Mouse (Mus musculus) embryonic facial prominence, embryonic 13.5 days (tissue): ENCODE data around the gene Snn. TPM values are rescaled to one million over a fixed set of nuclear protein-coding genes. Genes with fewer than 3 reads are reported as not detected.
A peak's percentile ranks its signal among the peaks of the same experiment; 100 is the strongest.

Source experiments
- ATAC-seq: fragments of 200-750 bp; cut with Nextera tagmentation; 2 replicates; pipeline ENCODE4 v1.8.0; 2017; ENCODE audit warnings: low read depth; ENCODE audit not compliant: insufficient number of reproducible peaks, insufficient read depth, low FRiP score, low TSS enrichment
- H3K27ac ChIP-seq: fragments of 300-500 bp; sonication (generic); 2 replicates; pipeline ENCODE4 v1.5.1; 2015; ENCODE audit warnings: moderate library complexity, mild to moderate bottlenecking, inconsistent platforms
- H3K27me3 ChIP-seq: fragments of 300-500 bp; sonication (generic); 2 replicates; pipeline ENCODE4 v1.6.1; 2015; ENCODE audit warnings: mild to moderate bottlenecking, inconsistent platforms
- H3K36me3 ChIP-seq: fragments of 300-500 bp; sonication (generic); 2 replicates; pipeline ENCODE4 v1.6.1; 2015; ENCODE audit warnings: mild to moderate bottlenecking, inconsistent platforms
- H3K4me1 ChIP-seq: fragments of 300-500 bp; sonication (generic); 2 replicates; pipeline ENCODE4 v1.6.1; 2015; ENCODE audit warnings: inconsistent platforms
- H3K4me2 ChIP-seq: fragments of 300-500 bp; sonication (generic); 2 replicates; pipeline ENCODE4 v1.6.1; 2015; ENCODE audit warnings: moderate library complexity, mild to moderate bottlenecking, inconsistent platforms
- H3K4me3 ChIP-seq: fragments of 300-500 bp; sonication (generic); 2 replicates; pipeline ENCODE4 v1.5.1; 2015; ENCODE audit warnings: mild to moderate bottlenecking, inconsistent platforms
- H3K9ac ChIP-seq: fragments of 300-500 bp; sonication (generic); 2 replicates; pipeline ENCODE4 v1.6.1; 2015; ENCODE audit warnings: mild to moderate bottlenecking, inconsistent platforms
- H3K9me3 ChIP-seq: fragments of 300-500 bp; sonication (generic); 2 replicates; pipeline ENCODE4 v1.6.1; 2016; ENCODE audit warnings: inconsistent platforms
- WGBS: fragments of 180-500 bp; shearing (Covaris S2); methylation state at CpG from one replicate; pipeline ENCODE4 v1.1.7; 2015; ENCODE audit warnings: mixed read lengths; 5-methylcytosine and 5-hydroxymethylcytosine counted together
- polyA plus RNA-seq: library from polyadenylated mRNA; unstranded; fragments of >200 nt; fragmentation: Nextera tagmentation; extraction: Ambion mirVana; gene quantifications from 2 replicates; pipeline ENCODE4 v1.2.1, GENCODE M21; 2015

The Snn gene
- polyA plus RNA-seq, 1 experiment from 2014 or later = 51.1 TPM

DNA sequence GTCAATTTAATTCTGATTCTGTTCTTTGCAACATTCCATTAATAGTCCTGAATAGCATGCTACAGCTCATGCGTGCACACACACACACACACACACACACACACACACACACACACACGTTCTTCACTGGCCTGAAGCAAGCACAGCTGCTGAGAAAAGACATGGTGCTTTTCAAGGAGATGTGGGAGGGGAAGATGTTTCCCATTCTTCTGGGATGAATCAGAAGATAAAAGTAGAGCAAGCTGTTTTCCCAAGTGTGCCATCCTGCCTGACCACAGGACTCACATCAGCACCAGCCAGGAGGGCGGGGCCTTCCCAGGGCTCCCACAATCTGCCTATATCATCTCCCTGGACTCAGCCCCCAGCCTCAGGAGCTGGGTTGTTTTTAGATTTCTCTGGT lies 35.9 kb upstream of the Snn start:
- Histone ChIP-seq H3K4me3 (no peak overlapping the region), H3K27ac (no peak overlapping the region; the same call in 1 of the 2 replicates), H3K4me2 (no peak overlapping the region), H3K27me3 (no peaks in the 10 kb centered on the region), H3K9ac (no peak overlapping the region), H3K4me1 (peaks cover 17% of the 10 kb centered on the region), H3K9me3 (no peaks in the 10 kb centered on the region), H3K36me3 (no peaks in the 10 kb centered on the region)
- WGBS = 63% methylated on average over 3 of the region's 3 CpGs
- no peak for ATAC-seq

GRCm38 (mm10) chr16:11028206-11028605 lies 32.5 kb upstream of the Snn start:
- no peak overlapping the region for H3K4me2 ChIP-seq
- WGBS = 76% methylated on average over 7 of the region's 7 CpGs
- no peak overlapping the region for H3K4me3 ChIP-seq
- no peak for ATAC-seq
- H3K9me3 ChIP-seq = no peaks in the 10 kb centered on the region
- no peak overlapping the region for H3K27ac ChIP-seq
- no peak overlapping the region for H3K9ac ChIP-seq
- H3K36me3 ChIP-seq = no peaks in the 10 kb centered on the region
- peaks cover 10% of the 10 kb centered on the region for H3K4me1 ChIP-seq
- H3K27me3 ChIP-seq = no peaks in the 10 kb centered on the region

- H3K9ac ChIP-seq = no peak overlapping the region
- peaks cover under 1% of the 10 kb centered on the region; the same call in 1 of the 2 replicates for H3K4me1 ChIP-seq
- no peak for ATAC-seq
- H3K36me3 ChIP-seq = no peaks in the 10 kb centered on the region
- no peak overlapping the region for H3K4me3 ChIP-seq
- no peak overlapping the region for H3K27ac ChIP-seq
- H3K4me2 ChIP-seq = no peak overlapping the region
- no peaks in the 10 kb centered on the region for H3K27me3 ChIP-seq
- no peaks in the 10 kb centered on the region for H3K9me3 ChIP-seq
- 83% methylated on average over 4 of the region's 4 CpGs for WGBS
Measured at GRCm38 (mm10) chr16:11030844-11031243, 29.9 kb upstream of the Snn start.

DNA sequence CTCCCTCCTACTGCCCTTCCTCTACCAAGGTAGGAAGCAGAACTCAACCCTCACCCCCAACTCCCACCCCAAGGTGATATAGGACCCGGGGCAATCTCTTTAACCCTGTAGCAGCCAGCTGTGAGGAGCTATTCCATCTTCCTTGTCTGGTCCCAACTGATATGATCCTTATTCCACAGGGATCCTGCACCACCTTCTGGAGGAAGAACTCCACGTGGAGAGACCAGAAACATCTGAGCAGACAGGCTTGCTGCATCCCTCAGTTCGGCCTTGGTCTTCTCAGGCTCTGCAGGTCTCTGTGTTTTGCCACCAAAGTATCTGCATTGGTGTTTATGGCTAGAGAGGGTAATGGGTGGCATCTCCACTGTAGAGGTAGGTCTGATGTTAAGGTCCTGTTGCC lies 29.4 kb upstream of the Snn start:
- no peak overlapping the region for H3K9ac ChIP-seq
- 61% methylated on average over 3 of the region's 3 CpGs for WGBS
- no peaks in the 10 kb centered on the region for H3K36me3 ChIP-seq
- H3K27ac ChIP-seq = no peak overlapping the region
- H3K9me3 ChIP-seq = no peaks in the 10 kb centered on the region
- peaks cover 5% of the 10 kb centered on the region; the same call in 1 of the 2 replicates for H3K4me1 ChIP-seq
- no peaks in the 10 kb centered on the region for H3K27me3 ChIP-seq
- H3K4me2 ChIP-seq = no peak overlapping the region
- H3K4me3 ChIP-seq = no peak overlapping the region
- ATAC-seq = no peak

DNA sequence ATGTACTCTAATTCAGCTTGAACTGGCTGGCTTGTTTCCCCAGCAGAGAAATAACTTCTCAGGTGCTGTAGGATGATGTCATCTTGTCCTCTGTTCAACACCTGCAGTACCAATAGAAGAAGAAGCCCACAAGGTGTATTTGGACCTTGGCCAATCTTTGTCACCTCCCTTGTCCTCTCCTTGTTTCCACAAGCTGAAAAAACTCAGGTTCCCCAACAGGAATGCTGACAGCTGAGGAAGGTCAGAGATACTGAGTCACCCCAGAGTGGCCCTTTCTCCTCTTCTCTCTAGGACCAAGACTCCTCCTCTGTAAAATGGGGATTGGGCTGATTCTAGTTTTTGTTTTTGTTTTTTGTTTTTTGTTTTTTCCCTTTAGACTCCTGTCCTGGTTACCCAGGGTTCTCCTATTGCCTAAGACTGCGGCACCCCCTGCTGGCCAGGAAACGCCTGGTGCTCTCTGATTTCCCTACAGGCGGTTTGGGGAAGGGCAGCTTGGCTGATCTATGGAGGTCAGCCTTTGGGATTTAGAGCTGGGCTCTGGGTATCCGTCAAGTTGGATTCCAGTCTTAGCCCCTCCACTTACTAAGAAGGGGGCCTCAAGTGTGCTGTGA lies 26.4 kb upstream of the Snn start:
- no peaks in the 10 kb centered on the region for H3K27me3 ChIP-seq
- no peak overlapping the region for H3K4me3 ChIP-seq
- 0% methylated on average over 4 of the region's 4 CpGs for WGBS
- H3K9me3 ChIP-seq = no peaks in the 10 kb centered on the region
- no peak overlapping the region for H3K27ac ChIP-seq
- no peak for ATAC-seq
- no peak overlapping the region for H3K4me2 ChIP-seq
- peaks cover 5% of the 10 kb centered on the region; the same call in 1 of the 2 replicates for H3K4me1 ChIP-seq
- no peaks in the 10 kb centered on the region for H3K36me3 ChIP-seq
- H3K9ac ChIP-seq = no peak overlapping the region

DNA sequence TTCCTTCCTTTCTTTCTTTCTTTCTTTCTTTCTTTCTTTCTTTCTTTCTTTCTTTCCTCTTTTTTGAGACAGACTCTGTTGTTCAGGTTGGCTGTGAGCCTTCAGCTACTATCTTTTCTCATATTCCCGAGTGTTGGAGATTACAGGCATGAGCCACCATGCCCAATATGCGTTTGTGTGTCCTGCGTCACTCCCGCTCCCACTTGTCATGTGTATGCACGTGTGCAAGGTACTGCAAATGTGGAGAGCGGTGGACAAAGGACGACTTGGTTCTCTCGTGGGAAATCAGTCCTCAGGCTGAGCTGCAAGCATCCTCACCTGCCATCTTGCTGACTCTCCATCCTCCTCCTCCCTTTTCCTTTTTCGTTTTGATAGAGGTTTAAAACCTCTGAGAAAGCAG lies 25.5 kb upstream of the Snn start:
- Histone ChIP-seq H3K36me3 (no peaks in the 10 kb centered on the region), H3K4me2 (no peak overlapping the region), H3K4me1 (peaks cover 5% of the 10 kb centered on the region; the same call in 1 of the 2 replicates), H3K27me3 (no peaks in the 10 kb centered on the region), H3K9ac (no peak overlapping the region), H3K27ac (no peak overlapping the region), H3K9me3 (no peaks in the 10 kb centered on the region), H3K4me3 (no peak overlapping the region)
- WGBS = 83% methylated on average over 9 of the region's 9 CpGs
- no peak for ATAC-seq

- 25% methylated on average over 15 of the region's 15 CpGs for WGBS
- Histone ChIP-seq H3K27me3 (no peaks in the 10 kb centered on the region), H3K4me3 (no peak overlapping the region), H3K4me2 (peak overlapping the region; percentile 15; the same call in 1 of the 2 replicates), H3K27ac (no peak overlapping the region), H3K4me1 (peaks cover 5% of the 10 kb centered on the region; the same call in 1 of the 2 replicates), H3K9me3 (no peaks in the 10 kb centered on the region), H3K9ac (peak overlapping the region; percentile 16; the same call in 1 of the 2 replicates), H3K36me3 (no peaks in the 10 kb centered on the region)
- no peak for ATAC-seq
Measured at GRCm38 (mm10) chr16:11035790-11036431, 24.8 kb upstream of the Snn start.

DNA sequence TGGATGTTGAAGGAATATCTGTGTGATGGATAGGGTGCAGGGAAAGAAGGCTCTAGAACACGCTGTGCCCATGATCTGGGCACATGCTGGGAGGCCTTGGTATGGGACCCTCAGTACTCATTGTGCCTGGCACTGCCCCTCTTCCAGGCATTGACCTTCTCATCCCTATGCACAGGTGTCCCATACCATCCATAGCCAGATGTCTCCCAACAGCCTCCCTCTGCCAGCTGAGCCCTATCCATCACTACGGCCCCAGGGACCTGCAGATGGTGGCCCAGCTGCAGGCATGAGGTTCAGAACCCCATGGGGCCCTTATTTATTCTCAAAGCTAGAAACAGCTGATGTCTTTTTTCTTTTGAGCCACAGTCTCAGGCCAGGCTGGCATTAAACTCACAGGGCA lies 20.1 kb upstream of the Snn start:
- Histone ChIP-seq H3K27ac (no peak overlapping the region), H3K4me3 (no peak overlapping the region), H3K36me3 (no peaks in the 10 kb centered on the region), H3K27me3 (no peaks in the 10 kb centered on the region), H3K9ac (no peak overlapping the region), H3K9me3 (no peaks in the 10 kb centered on the region), H3K4me1 (peaks cover 7% of the 10 kb centered on the region; the same call in 1 of the 2 replicates), H3K4me2 (no peak overlapping the region)
- ATAC-seq = no peak
- 89% methylated on average over 2 of the region's 2 CpGs for WGBS

DNA sequence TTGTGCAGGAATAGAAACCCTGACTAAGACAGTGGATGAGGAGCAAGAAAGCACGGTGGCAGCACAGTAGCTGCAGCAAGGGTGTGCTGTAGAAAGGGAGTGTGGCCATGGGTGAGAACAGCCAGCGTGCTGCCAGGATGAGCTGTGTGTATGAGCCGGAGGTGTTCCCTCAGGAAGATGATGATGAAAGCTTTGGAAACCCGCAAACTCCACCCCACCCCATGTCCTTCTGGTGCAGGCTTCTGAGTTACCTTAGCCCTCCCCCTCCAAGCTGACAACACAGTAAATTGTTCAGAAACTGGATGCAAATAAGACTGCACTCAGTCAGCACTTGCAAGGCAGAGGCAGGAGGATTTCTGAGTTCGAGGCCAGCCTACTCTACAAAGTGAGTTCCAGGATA lies 17.5 kb upstream of the Snn start:
- Histone ChIP-seq H3K27ac (no peak overlapping the region), H3K4me2 (no peak overlapping the region), H3K9me3 (no peaks in the 10 kb centered on the region), H3K36me3 (no peaks in the 10 kb centered on the region), H3K27me3 (no peaks in the 10 kb centered on the region), H3K4me1 (peaks cover 3% of the 10 kb centered on the region; the same call in 1 of the 2 replicates), H3K9ac (no peak overlapping the region), H3K4me3 (no peak overlapping the region)
- whole genome bisulfite sequencing = 84% methylated on average over 5 of the region's 5 CpGs
- no peak for ATAC-seq

DNA sequence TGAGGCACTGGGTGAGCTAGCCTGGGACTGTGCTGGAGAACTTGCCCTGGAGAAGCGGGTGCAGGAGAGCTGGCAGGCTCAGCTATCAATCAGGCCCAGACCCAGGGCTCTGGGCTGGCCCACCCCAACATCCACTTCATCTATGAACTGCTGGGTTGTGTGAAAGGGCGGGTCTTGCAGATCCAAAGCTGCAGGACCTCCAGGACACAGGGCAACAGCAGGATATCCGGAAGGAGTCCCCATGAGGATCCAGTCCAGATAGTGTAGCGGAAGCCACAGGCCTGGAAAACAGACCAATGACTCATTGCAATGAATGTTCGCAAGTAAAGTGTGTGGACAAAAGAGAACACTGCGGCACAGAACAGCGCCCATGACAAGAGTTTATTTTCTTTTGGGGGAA lies 14.3 kb upstream of the Snn start:
- peaks cover 3% of the 10 kb centered on the region; the same call in 1 of the 2 replicates for H3K4me1 ChIP-seq
- H3K4me2 ChIP-seq = no peak overlapping the region
- no peak overlapping the region for H3K4me3 ChIP-seq
- H3K9me3 ChIP-seq = no peaks in the 10 kb centered on the region
- 85% methylated on average over 7 of the region's 7 CpGs for WGBS
- H3K9ac ChIP-seq = no peak overlapping the region
- H3K27me3 ChIP-seq = no peaks in the 10 kb centered on the region
- no peaks in the 10 kb centered on the region for H3K36me3 ChIP-seq
- H3K27ac ChIP-seq = no peak overlapping the region
- ATAC-seq = no peak

DNA sequence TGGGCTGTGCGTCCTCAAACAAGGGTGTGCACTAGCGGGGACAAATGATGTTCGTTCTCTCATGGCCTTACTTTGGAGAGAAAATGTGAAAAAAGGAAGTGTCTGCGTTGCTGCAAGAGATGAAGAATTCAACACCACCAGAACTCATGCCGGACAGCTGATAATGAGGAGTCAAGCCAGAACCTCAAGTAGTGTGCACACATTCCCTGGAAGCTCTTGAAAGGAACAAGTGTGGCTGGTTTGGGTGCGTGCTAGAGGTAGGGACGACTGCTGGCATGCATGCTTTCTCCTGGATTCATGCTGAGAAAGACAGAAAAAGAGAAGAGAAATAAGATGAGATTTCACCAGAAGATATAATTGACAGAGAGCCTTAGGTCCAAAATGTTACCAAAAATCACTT lies 13.6 kb upstream of the Snn start:
- Histone ChIP-seq H3K4me2 (no peak overlapping the region), H3K9ac (no peak overlapping the region), H3K36me3 (no peaks in the 10 kb centered on the region), H3K27ac (no peak overlapping the region), H3K27me3 (no peaks in the 10 kb centered on the region), H3K4me1 (peaks cover 3% of the 10 kb centered on the region; the same call in 1 of the 2 replicates), H3K9me3 (no peaks in the 10 kb centered on the region), H3K4me3 (no peak overlapping the region)
- no peak for ATAC-seq
- 80% methylated on average over 7 of the region's 7 CpGs for WGBS

DNA sequence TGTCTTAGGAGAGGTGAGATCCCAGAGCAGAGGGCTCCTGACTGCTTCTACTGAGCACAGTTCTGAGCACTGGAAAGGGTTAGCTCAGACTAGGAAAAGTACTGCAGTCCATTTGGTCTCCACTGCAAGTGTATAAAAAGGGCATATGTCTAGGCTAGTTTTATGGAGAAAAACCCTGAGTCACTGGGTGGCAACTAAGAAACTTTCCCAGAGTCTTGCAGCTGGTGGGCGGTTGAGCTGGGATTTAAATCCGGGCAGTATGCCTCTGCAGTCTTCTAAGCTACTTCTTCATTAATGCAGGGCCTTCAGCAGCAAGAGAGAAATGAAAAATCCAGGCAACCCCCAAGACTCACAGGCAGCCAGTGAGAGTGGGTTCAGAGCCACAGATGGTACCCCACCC lies 10.5 kb upstream of the Snn start:
- WGBS = 87% methylated on average over 2 of the region's 2 CpGs
- no peaks in the 10 kb centered on the region for H3K27me3 ChIP-seq
- no peak for ATAC-seq
- no peaks in the 10 kb centered on the region for H3K36me3 ChIP-seq
- H3K27ac ChIP-seq = no peak overlapping the region
- no peak overlapping the region for H3K4me2 ChIP-seq
- H3K9ac ChIP-seq = no peak overlapping the region
- no peak overlapping the region for H3K4me3 ChIP-seq
- peaks cover 2% of the 10 kb centered on the region; the same call in 1 of the 2 replicates for H3K4me1 ChIP-seq
- H3K9me3 ChIP-seq = no peaks in the 10 kb centered on the region
